Mouse (Mus musculus) retina, postnatal 1 day (tissue): ENCODE results near the gene Atxn10.

Experiments used
- DNase-seq: peaks from one replicate; pipeline ENCODE4 v3.0.0-alpha.2; 2012

Gene Atxn10

DNA sequence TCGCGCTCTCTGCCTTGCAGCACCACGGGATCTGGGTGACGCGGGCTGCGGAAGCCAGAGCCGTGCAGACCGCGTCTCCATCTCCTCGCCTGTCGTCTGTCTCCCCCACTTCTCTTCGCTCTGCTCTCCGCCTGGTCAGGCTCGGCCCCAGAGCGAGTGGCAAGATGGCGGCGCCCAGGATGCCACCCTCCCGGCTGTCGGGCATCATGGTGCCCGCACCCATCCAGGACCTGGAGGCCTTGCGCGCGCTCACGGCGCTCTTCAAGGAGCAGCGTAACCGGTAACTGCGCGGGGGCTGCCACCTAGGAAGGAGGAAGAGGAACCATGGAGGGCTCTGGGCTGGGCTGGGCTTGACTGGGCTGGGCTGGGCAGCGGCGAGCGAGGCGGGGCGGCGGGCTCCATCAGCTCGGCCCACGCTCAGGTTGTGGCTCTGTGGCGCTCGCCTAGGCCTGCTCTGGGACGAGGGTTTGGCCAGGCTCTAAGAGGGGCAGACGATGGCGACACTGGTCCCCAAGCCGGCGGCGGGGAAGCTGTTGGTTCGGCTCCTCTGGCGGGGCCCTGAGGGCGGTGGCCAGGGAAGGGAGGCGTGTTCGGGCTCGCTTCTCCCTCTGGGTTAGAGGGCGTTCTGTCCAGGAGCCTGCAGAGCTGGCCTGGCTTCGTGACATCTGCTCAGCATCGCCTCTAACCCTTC, 401 bp downstream of the Atxn10 start:
- peak; percentile 94 for DNase-seq

DNA sequence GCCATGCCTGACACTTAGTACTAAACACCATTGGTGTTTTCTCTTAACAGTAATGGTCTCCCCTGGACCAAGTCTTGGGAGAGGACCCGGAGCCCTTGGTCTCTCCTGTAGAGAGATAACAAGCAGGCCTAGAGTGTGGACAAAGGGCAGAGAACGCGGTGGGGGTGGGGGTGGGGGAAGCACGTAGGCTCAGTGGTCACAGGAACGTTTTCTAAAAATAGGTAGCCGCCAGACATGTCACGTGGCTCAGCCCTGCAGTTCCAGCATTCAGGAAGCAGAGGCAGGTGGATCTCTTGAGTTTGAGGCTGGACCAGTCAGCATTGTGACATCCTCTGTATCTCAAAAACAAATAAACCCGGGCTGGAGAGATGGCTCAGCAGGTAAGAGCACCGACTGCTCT, 1.2 kb downstream of the Atxn10 start:
- no peak for DNase-seq

DNA sequence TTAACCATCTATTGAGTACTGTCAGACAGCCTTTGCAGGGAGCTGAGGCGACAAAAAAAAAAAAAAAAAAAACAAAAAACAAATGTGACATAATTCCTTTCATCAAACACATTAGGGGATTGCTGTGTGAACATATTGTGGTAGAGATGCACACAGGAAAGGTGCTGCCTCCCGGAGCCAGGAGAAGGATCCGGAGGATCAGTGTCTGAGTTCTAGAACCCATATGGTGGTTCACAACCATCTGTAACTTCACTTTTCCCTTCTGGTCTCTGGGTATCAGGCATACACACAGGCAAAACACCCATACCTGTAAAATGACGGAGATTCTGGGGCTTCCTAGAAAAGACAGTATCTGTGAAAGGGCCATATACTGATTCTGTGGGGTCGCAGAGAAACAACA, 1.9 kb downstream of the Atxn10 start:
- no peak for DNase-seq

- DNase-seq: no peak
Measured at GRCm38 (mm10) chr15:85342246-85342645, 6.2 kb downstream of the Atxn10 start.

GRCm38 (mm10) chr15:85344673-85345072, 8.6 kb downstream of the Atxn10 start:
- DNase-seq: no peak

- DNase-seq: no peak
Measured at GRCm38 (mm10) chr15:85347058-85347700, 11.1 kb downstream of the Atxn10 start.

DNA sequence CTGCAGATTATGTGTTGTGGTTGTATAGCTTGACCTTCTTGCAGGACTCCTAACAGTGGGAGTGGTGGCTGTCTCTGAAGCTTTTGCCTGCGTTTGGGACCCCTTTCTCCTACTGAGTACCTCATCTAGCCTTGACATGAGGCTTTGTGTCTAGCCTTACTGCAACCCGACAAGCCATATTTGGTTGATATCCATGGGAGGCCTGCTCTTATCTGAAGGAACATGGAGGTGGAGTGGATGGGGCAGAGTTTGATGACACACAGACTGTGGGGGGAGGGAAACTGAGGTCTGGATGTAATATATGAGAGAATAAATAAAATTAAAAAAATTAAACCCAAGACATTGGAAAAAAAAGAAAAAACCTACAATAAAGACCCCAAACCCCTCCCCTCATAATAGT, 14.1 kb downstream of the Atxn10 start:
- DNase-seq: no peak

GRCm38 (mm10) chr15:85354060-85354459, 18.0 kb downstream of the Atxn10 start:
- DNase-seq: no peak

DNA sequence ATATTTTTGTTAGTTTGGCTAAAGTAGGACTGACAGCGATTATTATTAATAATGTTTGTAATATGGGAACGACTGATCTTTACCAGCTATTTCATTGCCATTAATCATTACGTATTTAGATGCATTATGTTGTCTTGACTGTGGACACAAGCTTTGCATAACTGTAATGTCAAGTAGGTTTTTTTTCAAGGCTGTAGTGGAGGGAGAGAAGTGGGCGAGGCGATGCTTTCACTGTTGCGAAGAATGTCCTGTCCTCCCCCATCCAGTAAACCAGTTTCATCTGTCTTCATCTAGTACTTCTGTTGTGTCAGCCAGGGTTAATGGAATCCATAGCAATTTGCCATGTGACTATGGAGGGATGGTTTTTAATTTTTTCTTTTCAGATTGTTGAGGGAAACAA, 20.1 kb downstream of the Atxn10 start:
- DNase-seq: no peak

GRCm38 (mm10) chr15:85357465-85358225, 21.6 kb downstream of the Atxn10 start:
- DNase-seq: no peak

DNA sequence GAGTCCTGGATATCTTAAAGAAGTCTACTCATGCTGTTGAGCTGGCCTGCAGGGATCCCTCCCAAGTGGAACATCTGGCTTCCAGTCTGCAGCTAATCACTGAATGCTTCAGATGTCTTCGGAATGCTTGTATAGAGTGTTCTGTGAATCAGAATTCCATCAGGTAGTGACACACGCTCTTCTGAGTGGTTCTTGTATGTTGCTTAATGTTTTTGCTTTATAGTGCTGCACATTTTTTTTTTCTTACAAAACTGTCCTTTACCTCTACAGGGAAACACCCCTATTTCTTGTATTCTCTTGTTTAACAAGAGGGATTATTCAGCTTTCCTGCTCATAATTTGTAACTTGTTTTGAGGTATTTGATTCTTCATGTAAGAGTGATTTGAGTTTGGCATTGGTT, 23.4 kb downstream of the Atxn10 start:
- no peak for DNase-seq

DNA sequence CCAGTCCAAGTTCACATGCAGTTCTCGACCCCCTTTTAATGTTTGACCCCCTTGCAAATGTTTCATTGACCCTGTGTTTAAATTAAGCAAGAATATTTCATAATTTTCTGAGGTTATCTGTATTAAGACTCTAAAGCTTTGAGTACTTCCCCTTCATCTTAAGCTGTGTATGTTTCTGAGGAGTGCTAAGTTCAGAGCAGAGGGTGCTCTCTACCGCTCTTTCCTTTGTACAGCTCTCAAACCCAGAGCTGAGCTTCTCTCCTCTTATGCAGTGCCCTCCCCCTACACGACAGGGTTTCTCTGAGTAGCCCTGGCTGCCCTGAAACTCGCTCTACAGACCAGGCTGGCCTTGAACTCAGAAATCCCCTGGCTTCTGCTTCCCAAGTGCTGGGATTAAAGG, 23.9 kb downstream of the Atxn10 start:
- no peak for DNase-seq

GRCm38 (mm10) chr15:85364366-85364765, 28.3 kb downstream of the Atxn10 start:
- no peak for DNase-seq

DNA sequence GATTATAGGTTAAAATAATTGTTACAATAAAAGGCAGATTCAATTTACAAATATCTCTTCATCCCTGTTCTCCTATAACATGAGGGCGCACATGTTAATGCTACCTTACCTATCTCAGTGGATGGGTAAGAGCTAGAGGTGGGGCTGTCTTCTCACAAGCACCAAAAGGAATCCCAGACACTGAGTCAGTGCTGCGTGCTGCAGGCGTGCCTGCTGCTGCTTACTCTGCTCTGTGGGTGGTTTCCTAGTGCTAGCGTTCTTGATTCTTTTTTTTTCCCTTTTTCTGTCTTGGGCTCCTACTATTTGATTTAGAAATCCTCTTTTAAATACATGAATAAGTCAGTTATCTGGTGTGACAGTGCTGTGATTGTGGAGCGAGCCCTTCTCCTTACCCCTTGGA, 30.9 kb downstream of the Atxn10 start:
- no peak for DNase-seq

GRCm38 (mm10) chr15:85369765-85370164, 33.7 kb downstream of the Atxn10 start:
- no peak for DNase-seq

GRCm38 (mm10) chr15:85373125-85373524, 37.1 kb downstream of the Atxn10 start:
- DNase-seq: no peak

GRCm38 (mm10) chr15:85383477-85383876, 47.4 kb downstream of the Atxn10 start:
- DNase-seq: no peak

DNA sequence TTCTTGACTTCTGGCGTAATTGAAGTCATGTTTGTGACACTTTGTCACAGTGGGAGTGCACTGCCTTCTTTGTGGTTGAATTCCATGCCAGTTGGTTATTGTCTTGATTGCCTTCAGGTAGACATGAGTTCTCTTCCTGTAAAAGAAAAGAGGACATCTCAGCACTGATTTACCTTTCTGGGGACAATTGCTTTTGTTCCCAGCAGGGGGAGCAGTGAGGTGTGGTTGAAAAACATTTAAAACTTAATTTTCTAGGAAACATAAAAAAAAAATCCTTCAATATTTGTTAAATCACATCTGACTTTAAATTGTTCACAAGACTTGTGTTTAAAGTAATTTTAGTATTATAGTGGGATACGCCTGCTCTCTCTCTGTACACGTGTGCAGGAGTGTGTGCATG, 52.7 kb downstream of the Atxn10 start:
- DNase-seq: no peak

DNA sequence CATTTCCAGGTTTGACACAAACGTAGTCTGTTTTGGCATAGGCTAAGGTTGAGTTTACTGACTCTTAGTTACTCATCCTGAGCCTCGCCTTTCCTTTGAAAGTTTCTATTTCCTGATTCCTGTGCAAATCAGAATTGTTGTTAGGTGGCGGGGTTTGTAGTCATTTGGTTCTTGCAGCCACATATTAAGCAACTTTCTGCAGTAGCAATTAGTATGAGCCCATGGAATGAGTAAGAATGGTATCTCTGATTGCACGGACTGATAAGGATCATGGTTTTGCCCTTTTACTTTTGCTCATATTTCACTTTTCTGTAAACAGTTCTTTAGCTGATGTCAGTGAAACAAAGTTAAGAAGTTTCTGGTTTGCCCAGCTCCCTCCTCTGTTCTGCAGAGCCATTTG, 53.9 kb downstream of the Atxn10 start:
- no peak for DNase-seq

GRCm38 (mm10) chr15:85395360-85395759, 59.3 kb downstream of the Atxn10 start:
- no peak for DNase-seq

GRCm38 (mm10) chr15:85401926-85402325, 65.9 kb downstream of the Atxn10 start:
- DNase-seq: no peak

DNA sequence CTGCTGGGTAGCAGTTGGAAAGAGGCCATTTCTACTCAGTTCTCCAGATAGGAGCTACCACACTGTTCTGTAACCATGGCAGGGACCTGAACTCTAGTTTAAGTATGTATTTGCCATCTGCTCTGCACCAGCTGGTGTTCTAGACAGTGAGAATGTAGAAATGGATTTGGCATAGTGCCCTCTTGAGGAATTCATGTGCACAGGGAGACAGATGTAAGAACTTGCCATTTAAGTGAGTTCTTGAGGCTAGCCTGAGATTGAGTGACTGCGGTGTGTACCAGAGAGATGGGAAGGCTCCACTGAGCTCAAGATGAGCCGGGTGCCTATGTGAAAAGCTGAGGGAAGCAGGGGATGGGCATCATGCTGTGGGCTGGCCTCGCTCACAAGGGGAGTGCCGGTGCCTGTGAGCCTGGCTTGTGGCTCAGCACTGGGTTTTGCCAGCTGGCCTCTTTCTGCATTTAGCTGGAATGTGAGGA, 67.2 kb downstream of the Atxn10 start:
- DNase-seq: peak; percentile 78

- no peak for DNase-seq
Measured at GRCm38 (mm10) chr15:85404739-85405138, 68.7 kb downstream of the Atxn10 start.

GRCm38 (mm10) chr15:85405567-85405966, 69.5 kb downstream of the Atxn10 start:
- no peak for DNase-seq
